Mouse (Mus musculus) lung, embryonic 15.5 days (tissue): ENCODE measurements around the gene Atp7b. TPM values are rescaled to one million over a fixed set of nuclear protein-coding genes. Genes with fewer than 3 reads are reported as not detected.

Source experiments
- ATAC-seq: fragments of 200-750 bp; cut with Nextera tagmentation; 2 replicates; pipeline ENCODE4 v1.8.0; 2017; ENCODE audit warnings: moderate number of reproducible peaks, borderline replicate concordance; ENCODE audit not compliant: low FRiP score, low TSS enrichment; ENCODE audit errors: extremely low read depth
- H3K27ac ChIP-seq: fragments of 300-500 bp; sonication (generic); 2 replicates; pipeline ENCODE4 v1.5.1; 2015; ENCODE audit warnings: moderate library complexity, mild to moderate bottlenecking, inconsistent platforms
- H3K27me3 ChIP-seq: fragments of 300-500 bp; sonication (generic); 2 replicates; pipeline ENCODE4 v1.6.1; 2015; ENCODE audit warnings: inconsistent platforms
- H3K36me3 ChIP-seq: fragments of 300-500 bp; sonication (generic); 2 replicates; pipeline ENCODE4 v1.6.1; 2015; ENCODE audit warnings: inconsistent platforms
- H3K4me1 ChIP-seq: fragments of 300-500 bp; sonication (generic); 2 replicates; pipeline ENCODE4 v1.6.1; 2015; ENCODE audit warnings: inconsistent platforms
- H3K4me2 ChIP-seq: fragments of 300-500 bp; sonication (generic); 2 replicates; pipeline ENCODE4 v1.6.1; 2015; ENCODE audit warnings: inconsistent platforms, mild to moderate bottlenecking, moderate library complexity
- H3K4me3 ChIP-seq: fragments of 300-500 bp; sonication (generic); 2 replicates; pipeline ENCODE4 v1.5.1; 2015; ENCODE audit warnings: mild to moderate bottlenecking, inconsistent platforms
- H3K9ac ChIP-seq: fragments of 300-500 bp; sonication (generic); 2 replicates; pipeline ENCODE4 v1.6.1; 2015; ENCODE audit warnings: inconsistent platforms
- H3K9me3 ChIP-seq: fragments of 300-500 bp; sonication (generic); 2 replicates; pipeline ENCODE4 v1.6.1; 2016; ENCODE audit warnings: inconsistent platforms
- WGBS: fragments of 180-500 bp; shearing (Covaris S2); methylation state at CpG from one replicate; pipeline ENCODE4 v1.1.7; 2015; 5-methylcytosine and 5-hydroxymethylcytosine counted together
- polyA plus RNA-seq: library from polyadenylated mRNA; unstranded; fragments of >200 nt; fragmentation: Nextera tagmentation; extraction: Ambion mirVana; gene quantifications from 2 replicates; pipeline ENCODE4 v1.2.1, GENCODE M21; 2015

Atp7b gene
- polyA plus RNA-seq, result 2.4 and 2.7 TPM in 2 replicates

DNA sequence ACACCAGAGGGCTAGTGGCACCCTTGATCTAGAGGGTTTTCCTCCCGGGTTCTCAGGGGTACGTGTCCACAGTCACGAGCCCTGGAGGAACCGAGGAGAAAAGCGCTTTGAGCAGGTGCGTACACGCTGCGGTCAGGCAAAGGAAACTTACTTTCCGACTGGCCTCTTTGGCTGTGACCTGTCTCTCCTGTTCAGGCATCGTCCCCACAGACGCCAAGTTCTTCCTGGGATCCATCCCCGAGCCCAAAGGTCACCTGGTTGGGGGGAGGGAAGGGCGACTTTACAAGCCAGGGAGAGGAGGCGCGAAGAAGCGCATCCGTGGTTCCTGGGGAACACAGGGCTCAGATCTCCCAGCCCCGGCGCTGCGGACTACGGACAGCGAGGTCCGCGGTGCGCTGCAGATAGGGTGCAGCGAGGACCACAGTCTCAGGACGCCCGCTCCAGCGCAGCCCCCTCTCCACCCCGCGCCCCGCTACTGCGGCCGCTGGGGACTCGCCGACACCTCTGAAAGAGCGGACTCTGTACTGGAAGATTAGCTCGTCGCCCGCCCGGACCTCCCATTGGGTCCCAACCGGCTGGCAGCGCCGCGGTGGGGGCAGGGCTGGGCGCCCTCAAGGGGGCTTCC is at the start of gene Atp7b:
Gene Atp7b, minus strand, starts transcription at position 485 of the 625 bp plus-strand sequence.
- ATAC-seq, result peak; percentile 89
- peak within 1 kb of the TSS; percentile 63 for H3K4me3 ChIP-seq

DNA sequence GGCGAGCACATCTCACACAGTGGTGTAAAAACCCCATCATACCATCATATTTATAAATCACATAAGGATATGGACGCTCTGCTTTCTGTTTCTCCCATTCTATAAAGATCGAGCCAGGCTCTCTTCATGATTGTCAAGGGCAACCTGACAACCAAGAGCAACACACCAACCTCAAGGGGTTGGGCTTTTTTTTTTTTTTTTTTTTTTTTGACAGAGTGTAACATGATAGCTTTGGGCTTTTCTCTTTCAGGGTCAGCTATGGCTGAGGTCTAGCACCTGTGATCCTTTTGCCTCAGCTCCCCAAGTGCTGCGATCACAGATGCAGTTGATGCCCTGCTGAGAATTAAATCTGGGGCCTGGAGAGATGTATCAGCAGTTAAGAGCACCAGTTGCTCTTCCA is 46.9 kb upstream of the Atp7b start:
- H3K4me1 ChIP-seq, result no peaks in the 10 kb centered on the region
- H3K4me2 ChIP-seq, result no peak overlapping the region
- ATAC-seq, result no peak
- no peak overlapping the region for H3K27ac ChIP-seq
- H3K27me3 ChIP-seq, result no peaks in the 10 kb centered on the region
- H3K4me3 ChIP-seq, result no peak overlapping the region
- H3K9ac ChIP-seq, result no peak overlapping the region
- H3K36me3 ChIP-seq, result no peaks in the 10 kb centered on the region
- WGBS, result 66% methylated on average over 4 of the region's 4 CpGs
- no peaks in the 10 kb centered on the region for H3K9me3 ChIP-seq

More for the DNA sequence above, at the start of gene Atp7b:
- H3K27me3 ChIP-seq, result peaks cover 30% of the 10 kb centered on the region
- H3K4me2 ChIP-seq, result peak within 1 kb of the TSS; percentile 95
- H3K36me3 ChIP-seq, result peaks cover 11% of the 10 kb centered on the region
- under 1% methylated on average over 37 of the region's 46 CpGs for WGBS
- peak within 1 kb of the TSS; percentile 45 for H3K9ac ChIP-seq
- H3K4me1 ChIP-seq, result peaks cover 5% of the 10 kb centered on the region; the same call in 1 of the 2 replicates
- no peaks in the 10 kb centered on the region for H3K9me3 ChIP-seq
- no peak within 1 kb of the TSS for H3K27ac ChIP-seq

DNA sequence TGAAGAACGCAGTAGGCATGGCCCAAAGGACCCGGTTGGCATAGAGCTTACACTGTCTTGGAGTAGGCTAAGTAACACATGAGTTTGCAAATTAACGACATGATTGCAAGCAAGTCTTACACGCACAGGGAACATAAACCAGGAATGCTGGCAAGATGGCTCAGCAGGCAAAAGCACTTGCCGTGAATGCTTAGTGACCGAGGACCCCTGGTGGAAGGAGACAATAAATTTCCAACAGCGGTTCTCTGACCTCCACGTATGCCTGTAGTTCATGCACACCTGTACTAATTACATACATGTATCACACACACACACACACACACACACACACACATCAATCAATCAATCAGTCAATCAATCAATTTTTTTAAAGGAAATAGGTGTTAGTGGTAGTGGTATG is 31.5 kb upstream of the Atp7b start:
- Histone ChIP-seq H3K36me3 (no peaks in the 10 kb centered on the region), H3K27ac (no peak overlapping the region), H3K9me3 (no peaks in the 10 kb centered on the region), H3K27me3 (no peaks in the 10 kb centered on the region), H3K4me2 (no peak overlapping the region), H3K4me1 (no peaks in the 10 kb centered on the region), H3K4me3 (no peak overlapping the region), H3K9ac (no peak overlapping the region)
- 44% methylated on average over 8 of the region's 8 CpGs for WGBS
- ATAC-seq, result no peak

DNA sequence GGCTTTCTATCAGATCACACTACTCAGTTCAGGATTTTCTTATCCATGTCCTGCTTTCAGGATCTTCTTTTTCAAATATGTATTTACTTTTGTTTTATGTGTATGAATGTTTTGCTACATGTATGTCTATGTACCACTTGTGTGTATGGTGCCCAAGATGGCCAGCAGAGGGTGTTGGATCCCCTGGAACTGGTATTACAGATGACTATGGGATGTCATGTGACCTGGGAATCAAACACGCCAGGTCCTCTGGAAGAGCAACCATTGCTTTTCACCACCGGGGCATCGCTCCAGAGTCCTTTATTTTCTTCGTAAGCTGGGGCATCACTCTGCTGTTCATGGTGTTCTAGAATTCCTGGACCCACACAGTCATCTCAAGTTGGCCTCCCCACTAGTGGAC is 29.1 kb upstream of the Atp7b start:
- 91% methylated on average over 4 of the region's 4 CpGs for WGBS
- no peaks in the 10 kb centered on the region for H3K4me1 ChIP-seq

DNA sequence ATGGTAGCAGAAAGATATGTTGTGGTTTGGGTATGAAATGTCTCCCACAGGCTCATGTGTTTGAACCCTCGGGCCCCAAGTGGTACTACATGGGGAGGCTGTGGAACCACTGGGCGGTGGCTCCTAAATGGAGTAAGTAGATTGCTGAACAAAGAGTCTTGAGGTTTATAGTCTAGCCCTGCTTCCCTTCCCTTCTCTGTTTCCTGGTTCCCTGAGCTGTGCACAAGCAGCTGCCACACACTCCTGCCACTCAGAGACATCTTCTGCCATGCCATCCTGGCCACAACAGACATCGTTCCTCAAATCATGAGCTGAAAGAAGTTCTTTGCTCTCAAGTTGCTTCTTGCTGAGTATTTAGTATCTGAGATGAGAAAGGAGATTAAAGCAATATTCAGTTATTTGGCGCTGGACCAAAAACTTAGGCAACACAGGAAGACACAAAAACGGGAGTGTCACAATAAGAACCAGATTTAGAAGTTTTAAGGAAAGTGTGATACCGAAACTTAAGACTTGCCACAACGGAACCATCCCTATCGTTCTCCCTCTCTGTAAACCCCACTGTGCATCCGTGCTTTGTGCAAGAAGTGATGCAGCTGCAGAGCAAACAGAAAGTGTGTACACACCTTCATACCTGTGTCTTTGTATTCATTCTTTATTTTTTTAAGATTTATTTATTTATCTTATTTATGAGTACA is 19.4 kb upstream of the Atp7b start:
- Histone ChIP-seq H3K4me3 (no peak overlapping the region), H3K27ac (no peak overlapping the region), H3K9ac (no peak overlapping the region), H3K36me3 (no peaks in the 10 kb centered on the region), H3K4me2 (no peak overlapping the region), H3K27me3 (no peaks in the 10 kb centered on the region), H3K9me3 (no peaks in the 10 kb centered on the region), H3K4me1 (no peaks in the 10 kb centered on the region)
- no peak for ATAC-seq
- WGBS, result 72% methylated on average over 9 of the region's 9 CpGs

More for the DNA sequence above, 29.1 kb upstream of the Atp7b start:
- H3K27ac ChIP-seq, result no peak overlapping the region
- H3K9me3 ChIP-seq, result no peaks in the 10 kb centered on the region
- ATAC-seq, result no peak
- no peaks in the 10 kb centered on the region for H3K36me3 ChIP-seq
- H3K4me2 ChIP-seq, result no peak overlapping the region
- H3K9ac ChIP-seq, result no peak overlapping the region
- no peak overlapping the region for H3K4me3 ChIP-seq
- no peaks in the 10 kb centered on the region for H3K27me3 ChIP-seq

DNA sequence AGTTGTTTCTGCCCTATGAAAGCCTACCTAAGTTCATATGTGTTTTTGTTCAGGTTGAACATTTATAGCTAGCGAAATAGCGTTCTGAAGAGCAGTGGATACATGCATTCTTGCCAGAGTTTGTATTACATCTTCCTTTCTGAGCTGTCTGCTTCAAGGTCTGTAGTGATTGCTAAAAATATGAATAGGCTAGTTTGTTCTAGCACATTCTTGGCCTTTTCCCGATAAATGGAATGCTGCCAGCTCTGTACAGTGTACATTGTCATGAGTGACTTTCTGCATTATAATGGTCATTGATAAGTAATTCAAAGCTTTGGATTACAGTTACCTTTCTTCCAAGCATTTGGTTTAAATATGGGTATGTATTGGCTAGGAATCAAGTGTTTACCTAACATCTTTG is 1.0 kb upstream of the Atp7b start:
- 2% methylated on average over 3 of the region's 3 CpGs for whole genome bisulfite sequencing
- Histone ChIP-seq H3K9ac (0 out of 2 replicates have a peak overlapping the region, but pooled peaks have one; percentile 1), H3K27me3 (peaks cover 30% of the 10 kb centered on the region), H3K27ac (no peak overlapping the region), H3K9me3 (no peaks in the 10 kb centered on the region), H3K4me2 (peak overlapping the region; percentile 95), H3K4me3 (peak overlapping the region; percentile 63), H3K36me3 (peaks cover 23% of the 10 kb centered on the region), H3K4me1 (peaks cover 5% of the 10 kb centered on the region; the same call in 1 of the 2 replicates)
- no peak for ATAC-seq

DNA sequence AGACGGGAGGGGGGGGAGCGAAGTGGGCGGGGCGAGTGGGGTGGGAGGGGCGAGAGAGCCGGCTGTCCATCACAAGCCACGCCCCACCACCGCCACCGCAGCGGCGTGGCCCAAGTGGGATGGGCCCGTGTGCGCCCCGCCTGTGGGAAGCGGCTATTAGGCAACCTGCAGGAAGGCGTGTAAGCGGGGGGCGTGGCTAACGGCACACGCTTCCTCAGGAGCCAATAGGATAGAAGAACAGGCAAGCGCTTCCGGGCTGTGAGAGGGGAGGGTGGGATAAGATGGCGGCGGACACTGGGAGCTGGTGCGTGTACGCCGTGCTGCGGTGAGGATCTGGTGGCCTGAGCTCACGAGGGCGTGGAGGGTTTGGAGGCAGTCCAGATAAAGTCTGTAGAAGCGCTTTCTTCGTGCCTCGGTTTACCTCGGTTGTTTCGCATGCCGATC is 363 bp upstream of the Atp7b start, which contains the start of gene Alg11:
Gene Alg11, plus strand, starts transcription at position 276 of the 444 bp plus-strand sequence.
- H3K4me1 ChIP-seq, result peaks cover 5% of the 10 kb centered on the region; the same call in 1 of the 2 replicates
- H3K4me2 ChIP-seq, result peak within 1 kb of the TSS; percentile 95
- peaks cover 16% of the 10 kb centered on the region for H3K36me3 ChIP-seq
- ATAC-seq, result peak; percentile 100
- H3K9me3 ChIP-seq, result no peaks in the 10 kb centered on the region
- H3K27me3 ChIP-seq, result peaks cover 30% of the 10 kb centered on the region
- no peak within 1 kb of the TSS for H3K27ac ChIP-seq
- WGBS, result under 1% methylated on average over 22 of the region's 36 CpGs
- H3K4me3 ChIP-seq, result peak within 1 kb of the TSS; percentile 63
- peak within 1 kb of the TSS; percentile 45 for H3K9ac ChIP-seq

DNA sequence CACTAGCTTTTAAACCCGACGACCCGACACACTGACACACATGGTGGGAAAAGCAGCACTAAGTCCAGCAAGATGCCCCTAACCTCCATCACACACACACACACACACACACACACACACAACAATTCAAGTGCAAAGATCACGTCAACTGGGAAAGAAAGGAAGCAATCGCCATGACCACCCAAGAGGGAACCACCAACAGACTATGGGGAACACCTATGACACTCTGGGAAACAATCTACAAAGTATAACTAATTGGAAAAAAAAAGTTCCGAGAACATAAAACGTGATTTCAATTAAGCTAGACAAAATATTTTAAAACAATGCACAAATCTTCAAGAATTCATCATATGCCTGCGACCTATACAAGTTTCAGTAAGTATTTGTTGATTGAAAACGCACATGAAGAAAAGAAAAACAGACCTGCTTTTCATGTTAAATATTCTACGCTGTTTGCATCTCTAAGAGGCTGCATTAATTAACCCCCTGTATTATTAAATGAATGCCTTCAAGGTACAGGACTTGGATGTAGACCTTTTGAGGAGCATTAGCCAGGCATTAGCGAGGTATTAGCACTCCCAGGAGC is 859 bp downstream of the Atp7b start:
- WGBS, result 44% methylated on average over 11 of the region's 11 CpGs
- H3K27me3 ChIP-seq, result peaks cover 30% of the 10 kb centered on the region
- H3K9me3 ChIP-seq, result no peaks in the 10 kb centered on the region
- H3K9ac ChIP-seq, result peak overlapping the region; percentile 21; the same call in 1 of the 2 replicates
- ATAC-seq, result no peak
- peak overlapping the region; percentile 63 for H3K4me3 ChIP-seq
- H3K27ac ChIP-seq, result no peak overlapping the region
- H3K36me3 ChIP-seq, result peaks cover 5% of the 10 kb centered on the region; the same call in 1 of the 2 replicates
- peaks cover 5% of the 10 kb centered on the region; the same call in 1 of the 2 replicates for H3K4me1 ChIP-seq
- peak overlapping the region; percentile 95 for H3K4me2 ChIP-seq

DNA sequence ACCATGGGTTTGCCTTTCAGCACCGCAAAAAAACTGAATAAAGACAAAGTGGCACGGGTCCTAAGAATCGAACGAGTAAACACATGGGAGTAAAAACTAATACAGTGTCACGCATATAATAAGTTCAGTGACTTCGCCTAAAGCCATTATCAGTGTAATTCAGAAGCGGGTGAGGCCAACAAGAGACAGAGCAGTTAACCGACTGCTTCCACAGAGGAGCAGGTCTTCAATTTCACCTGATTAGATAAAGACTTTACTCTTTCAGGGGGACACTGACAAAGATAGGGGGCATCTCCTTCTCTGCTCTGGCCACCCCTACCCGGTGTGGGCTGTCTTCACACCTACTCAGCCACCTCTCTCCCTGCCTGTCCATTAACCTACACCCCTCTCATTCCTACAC is 1.7 kb downstream of the Atp7b start:
- peaks cover 30% of the 10 kb centered on the region for H3K27me3 ChIP-seq
- no peak overlapping the region for H3K9ac ChIP-seq
- no peak overlapping the region for H3K4me3 ChIP-seq
- H3K36me3 ChIP-seq, result no peaks in the 10 kb centered on the region
- H3K27ac ChIP-seq, result no peak overlapping the region
- no peak overlapping the region for H3K4me2 ChIP-seq
- no peaks in the 10 kb centered on the region for H3K9me3 ChIP-seq
- WGBS, result 65% methylated on average over 9 of the region's 9 CpGs
- H3K4me1 ChIP-seq, result peaks cover 5% of the 10 kb centered on the region; the same call in 1 of the 2 replicates
- no peak for ATAC-seq

DNA sequence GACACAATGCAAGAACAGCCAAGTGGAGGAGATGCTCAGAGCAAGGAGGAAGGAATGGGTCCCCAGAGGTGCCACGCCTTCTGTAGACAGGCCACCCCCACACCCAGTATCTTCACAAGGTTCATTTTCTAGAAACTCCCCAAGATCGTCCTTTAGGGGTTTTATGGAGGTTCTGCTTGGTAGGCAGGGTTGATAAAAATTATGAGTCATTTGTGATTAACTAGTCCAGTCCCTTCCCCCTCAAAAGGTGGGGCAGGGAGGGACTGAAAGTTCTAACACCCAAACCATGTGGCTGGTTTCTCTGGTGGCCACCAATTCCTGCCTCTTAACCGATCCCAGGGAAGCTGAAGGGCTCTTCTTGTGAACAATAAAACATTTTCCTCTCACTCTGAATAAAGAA is 3.3 kb downstream of the Atp7b start:
- Histone ChIP-seq H3K27me3 (peaks cover 30% of the 10 kb centered on the region), H3K4me1 (peaks cover 5% of the 10 kb centered on the region; the same call in 1 of the 2 replicates), H3K4me2 (no peak overlapping the region), H3K4me3 (no peak overlapping the region), H3K27ac (no peak overlapping the region), H3K9me3 (no peaks in the 10 kb centered on the region), H3K9ac (no peak overlapping the region), H3K36me3 (no peaks in the 10 kb centered on the region)
- ATAC-seq, result no peak
- WGBS, result 70% methylated on average over 3 of the region's 3 CpGs

DNA sequence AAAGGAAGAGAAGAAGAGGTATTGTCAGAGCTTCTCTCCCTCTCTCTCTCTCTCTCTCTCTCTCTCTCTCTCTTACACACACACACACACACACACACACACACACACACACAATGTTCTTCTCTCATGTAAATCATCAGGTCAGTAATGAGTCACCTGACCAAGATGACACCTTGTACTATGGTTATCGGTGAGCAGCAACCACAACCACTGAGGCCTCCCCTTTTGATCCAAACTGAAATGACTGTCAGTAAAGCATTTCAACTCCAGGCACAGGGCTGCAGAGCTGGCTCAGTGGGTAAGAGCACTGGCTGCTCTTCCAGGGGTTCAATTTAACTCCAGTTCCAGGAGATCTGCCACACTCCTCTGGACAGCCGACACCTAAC is 4.6 kb downstream of the Atp7b start:
- no peak overlapping the region for H3K4me3 ChIP-seq
- WGBS, result 92% methylated on average over 2 of the region's 2 CpGs
- no peaks in the 10 kb centered on the region for H3K4me1 ChIP-seq
- H3K36me3 ChIP-seq, result no peaks in the 10 kb centered on the region
- no peak overlapping the region for H3K4me2 ChIP-seq
- no peak overlapping the region for H3K9ac ChIP-seq
- H3K27ac ChIP-seq, result no peak overlapping the region
- no peak for ATAC-seq
- no peaks in the 10 kb centered on the region for H3K9me3 ChIP-seq
- peaks cover 30% of the 10 kb centered on the region for H3K27me3 ChIP-seq
